Mouse (Mus musculus) hindbrain, postnatal 0 days (tissue): ENCODE measurements around the gene Hspbap1. TPM values are rescaled to one million over a fixed set of nuclear protein-coding genes. Genes with fewer than 3 reads are reported as not detected.

Experiments used
- ATAC-seq: fragments of 200-750 bp; cut with Nextera tagmentation; 2 replicates; pipeline ENCODE4 v1.8.0; 2017; ENCODE audit warnings: mild to moderate bottlenecking, moderate TSS enrichment, moderate library complexity
- DNase-seq: peaks from one replicate; pipeline ENCODE4 v3.0.0-alpha.2; 2015; ENCODE audit warnings: low spot score
- H3K27ac ChIP-seq: fragments of 300-500 bp; sonication (generic); 2 replicates; pipeline ENCODE4 v1.5.1; 2014; ENCODE audit warnings: mild to moderate bottlenecking
- H3K27me3 ChIP-seq: fragments of 300-500 bp; sonication (generic); 2 replicates; pipeline ENCODE4 v1.6.1; 2014; ENCODE audit warnings: low read length, mixed read lengths; ENCODE audit not compliant: insufficient read depth
- H3K36me3 ChIP-seq: fragments of 300-500 bp; sonication (generic); 2 replicates; pipeline ENCODE4 v1.6.1; 2014; ENCODE audit warnings: low read length, mixed read lengths; ENCODE audit not compliant: insufficient read depth
- H3K4me1 ChIP-seq: fragments of 300-500 bp; sonication (generic); 2 replicates; pipeline ENCODE4 v1.6.1; 2014; ENCODE audit warnings: antibody characterized with exemption, low read length, mixed read lengths; ENCODE audit not compliant: insufficient read depth
- H3K4me2 ChIP-seq: fragments of 300-500 bp; sonication (generic); 2 replicates; pipeline ENCODE4 v1.6.1; 2014; ENCODE audit warnings: low read depth, mild to moderate bottlenecking, low read length, moderate library complexity, mixed read lengths
- H3K4me3 ChIP-seq: fragments of 300-500 bp; sonication (generic); 2 replicates; pipeline ENCODE4 v1.5.1; 2014; ENCODE audit warnings: low read length
- H3K9ac ChIP-seq: fragments of 300-500 bp; sonication (generic); replicated peaks from 2 replicates; pipeline ENCODE4 v1.6.1; 2014; ENCODE audit warnings: mild to moderate bottlenecking, low read length, moderate library complexity, mixed read lengths
- H3K9me3 ChIP-seq: fragments of 300-500 bp; sonication (generic); 2 replicates; pipeline ENCODE4 v1.6.1; 2016; ENCODE audit warnings: low read length, mixed read lengths
- CTCF ChIP-seq: IDR thresholded peaks from 2 replicates; pipeline ENCODE4 v1.5.1; 2016; ENCODE audit warnings: antibody characterized with exemption, control low read depth, low read depth
- WGBS: fragments of 180-500 bp; shearing (Covaris S2); extraction: QIAGEN DNeasy Blood & Tissue Kit; methylation state at CpG from one replicate; pipeline ENCODE4 v1.1.7; 2014; 5-methylcytosine and 5-hydroxymethylcytosine counted together
- polyA plus RNA-seq: library from polyadenylated mRNA; unstranded; fragments of >200 nt; fragmentation: Nextera tagmentation; extraction: Ambion mirVana; gene quantifications from 2 replicates; pipeline ENCODE4 v1.2.1, GENCODE M21; 2015
- total RNA-seq: library from RNA; depleted of rRNA; stranded (reverse); fragments of >200 nt; gene quantifications from 2 replicates; pipeline ENCODE4 v1.2.3, GENCODE M21; 2014

The Hspbap1 gene
- total and polyA plus RNA-seq, 2 experiments from 2014 or later: 4.4 to 7.9 TPM

- H3K27me3 ChIP-seq: no peaks in the 10 kb centered on the region
- H3K36me3 ChIP-seq: no peaks in the 10 kb centered on the region
- H3K4me3 ChIP-seq: no peak overlapping the region
- no peak overlapping the region for H3K27ac ChIP-seq
- no peak overlapping the region for H3K4me2 ChIP-seq
- no peak for TF ChIP-seq CTCF
- H3K9ac ChIP-seq: no peak overlapping the region
- no peak for DNase-seq
- H3K9me3 ChIP-seq: no peaks in the 10 kb centered on the region
- no peak for ATAC-seq
- H3K4me1 ChIP-seq: no peaks in the 10 kb centered on the region
These were observed 77.0 kb downstream of the Hspbap1 start for GRCm38 (mm10) chr16:35847138-35847537.

- WGBS: 81% methylated on average over 4 of the region's 4 CpGs
- Histone ChIP-seq H3K4me3 (no peak overlapping the region), H3K36me3 (no peaks in the 10 kb centered on the region), H3K4me1 (no peaks in the 10 kb centered on the region), H3K9ac (no peak overlapping the region), H3K27ac (no peak overlapping the region), H3K27me3 (no peaks in the 10 kb centered on the region), H3K4me2 (no peak overlapping the region), H3K9me3 (no peaks in the 10 kb centered on the region)
- ATAC-seq (no peak), DNase-seq (no peak)
- no peak for TF ChIP-seq CTCF
These were observed 85.7 kb downstream of the Hspbap1 start for GRCm38 (mm10) chr16:35855846-35856245.

- no peak overlapping the region for H3K27ac ChIP-seq
- H3K27me3 ChIP-seq: no peaks in the 10 kb centered on the region
- H3K4me1 ChIP-seq: no peaks in the 10 kb centered on the region
- H3K9ac ChIP-seq: no peak overlapping the region
- DNase-seq (no peak), ATAC-seq (no peak)
- no peak overlapping the region for H3K4me3 ChIP-seq
- H3K4me2 ChIP-seq: no peak overlapping the region
- no peaks in the 10 kb centered on the region for H3K9me3 ChIP-seq
- 93% methylated on average over 18 of the region's 18 CpGs for WGBS
- no peaks in the 10 kb centered on the region for H3K36me3 ChIP-seq
- no peak for TF ChIP-seq CTCF
These were observed 86.6 kb downstream of the Hspbap1 start for GRCm38 (mm10) chr16:35856766-35857165.

GRCm38 (mm10) chr16:35860236-35860635, 90.1 kb downstream of the Hspbap1 start:
- no peak overlapping the region for H3K4me3 ChIP-seq
- no peak for DNase-seq
- H3K27me3 ChIP-seq: no peaks in the 10 kb centered on the region
- no peaks in the 10 kb centered on the region for H3K9me3 ChIP-seq
- 84% methylated on average over 16 of the region's 16 CpGs for WGBS
- ATAC-seq: no peak
- H3K4me2 ChIP-seq: no peak overlapping the region
- no peak for TF ChIP-seq CTCF
- no peak overlapping the region for H3K9ac ChIP-seq
- H3K36me3 ChIP-seq: no peaks in the 10 kb centered on the region
- no peaks in the 10 kb centered on the region for H3K4me1 ChIP-seq
- H3K27ac ChIP-seq: no peak overlapping the region

GRCm38 (mm10) chr16:35862057-35862456, 91.9 kb downstream of the Hspbap1 start:
- no peak overlapping the region for H3K4me2 ChIP-seq
- no peaks in the 10 kb centered on the region for H3K36me3 ChIP-seq
- H3K4me1 ChIP-seq: no peaks in the 10 kb centered on the region
- TF ChIP-seq CTCF: peak; percentile 42
- H3K4me3 ChIP-seq: no peak overlapping the region
- WGBS: 95% methylated on average over 1 of the region's 1 CpGs
- H3K27me3 ChIP-seq: no peaks in the 10 kb centered on the region
- no peaks in the 10 kb centered on the region for H3K9me3 ChIP-seq
- no peak for ATAC-seq
- no peak for DNase-seq
- no peak overlapping the region for H3K27ac ChIP-seq
- H3K9ac ChIP-seq: no peak overlapping the region

- Histone ChIP-seq H3K9ac (no peak overlapping the region), H3K27ac (no peak overlapping the region), H3K4me1 (no peaks in the 10 kb centered on the region), H3K36me3 (no peaks in the 10 kb centered on the region), H3K27me3 (peaks cover 5% of the 10 kb centered on the region; the same call in 1 of the 2 replicates), H3K4me3 (no peak overlapping the region), H3K4me2 (no peak overlapping the region), H3K9me3 (no peaks in the 10 kb centered on the region)
- no peak for TF ChIP-seq CTCF
- DNase-seq (no peak), ATAC-seq (no peak)
- WGBS: 81% methylated on average over 11 of the region's 11 CpGs
These were observed 97.6 kb downstream of the Hspbap1 start for GRCm38 (mm10) chr16:35867726-35868125.

- peak; percentile 28; the same call in 1 of the 2 replicates for TF ChIP-seq CTCF
- Histone ChIP-seq H3K9me3 (no peaks in the 10 kb centered on the region), H3K36me3 (no peaks in the 10 kb centered on the region), H3K9ac (no peak overlapping the region), H3K4me1 (no peaks in the 10 kb centered on the region), H3K4me3 (no peak overlapping the region), H3K27me3 (peaks cover 5% of the 10 kb centered on the region; the same call in 1 of the 2 replicates), H3K27ac (no peak overlapping the region; the same call in 1 of the 2 replicates), H3K4me2 (0 out of 2 replicates have a peak overlapping the region, but pooled peaks have one; percentile 10)
- ATAC-seq (no peak), DNase-seq (no peak)
- WGBS: 27% methylated on average over 3 of the region's 3 CpGs
These were observed 99.0 kb downstream of the Hspbap1 start for GRCm38 (mm10) chr16:35869126-35869525.
